Mouse (Mus musculus) kidney, adult 18-20 months (tissue): Measurements from ENCODE around the gene Nol8.

Source experiments
- DNase-seq: peaks from one replicate; pipeline ENCODE4 v3.0.0; 2021

The Nol8 gene

DNA sequence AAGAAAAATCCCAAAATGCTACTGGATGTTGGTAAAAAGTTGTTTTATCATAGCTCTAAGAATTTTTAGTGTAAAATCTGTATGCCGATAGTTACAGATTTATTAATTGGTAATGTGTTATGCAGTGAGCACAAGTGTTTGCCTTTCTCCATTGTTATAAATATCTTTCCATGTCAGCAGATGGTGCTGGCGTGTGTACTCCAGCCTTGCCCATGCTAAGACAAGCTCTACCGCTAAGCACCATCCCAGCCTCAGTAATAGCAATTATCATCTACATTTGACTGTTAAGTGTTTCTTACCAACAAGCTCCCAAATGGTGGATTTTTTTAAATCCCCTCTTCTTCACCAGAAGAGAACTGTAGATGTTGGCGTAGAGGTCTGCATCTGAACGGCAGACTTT is 38.2 kb downstream of the Nol8 start:
- DNase-seq, result no peak

DNA sequence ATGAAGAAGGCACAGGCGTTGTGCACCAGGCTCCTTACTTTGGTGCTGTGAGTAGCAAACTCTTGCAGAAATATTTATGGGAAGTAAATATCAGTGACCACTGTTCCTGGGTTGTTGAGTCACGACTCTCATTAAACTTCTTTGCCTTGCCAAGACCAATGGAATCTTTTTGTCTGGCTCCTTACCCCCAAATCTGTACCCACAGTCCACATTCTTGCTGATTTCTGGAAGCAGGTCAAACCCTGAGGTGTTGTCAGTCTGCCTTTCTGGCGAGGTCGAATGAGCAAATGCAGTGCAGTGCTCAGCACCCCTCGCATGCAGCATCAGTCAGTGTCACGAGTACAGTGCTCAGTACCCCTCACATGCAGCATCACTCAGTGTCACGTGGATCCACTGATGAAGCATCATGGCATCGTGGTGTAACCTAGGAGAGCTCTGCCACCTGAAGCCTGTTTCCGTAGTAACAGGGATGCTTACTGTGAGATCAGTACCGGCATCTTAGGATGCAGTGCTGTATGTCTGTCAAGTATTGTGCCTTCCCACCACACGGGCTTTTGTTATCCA is 50.4 kb downstream of the Nol8 start:
- DNase-seq, result no peak

DNA sequence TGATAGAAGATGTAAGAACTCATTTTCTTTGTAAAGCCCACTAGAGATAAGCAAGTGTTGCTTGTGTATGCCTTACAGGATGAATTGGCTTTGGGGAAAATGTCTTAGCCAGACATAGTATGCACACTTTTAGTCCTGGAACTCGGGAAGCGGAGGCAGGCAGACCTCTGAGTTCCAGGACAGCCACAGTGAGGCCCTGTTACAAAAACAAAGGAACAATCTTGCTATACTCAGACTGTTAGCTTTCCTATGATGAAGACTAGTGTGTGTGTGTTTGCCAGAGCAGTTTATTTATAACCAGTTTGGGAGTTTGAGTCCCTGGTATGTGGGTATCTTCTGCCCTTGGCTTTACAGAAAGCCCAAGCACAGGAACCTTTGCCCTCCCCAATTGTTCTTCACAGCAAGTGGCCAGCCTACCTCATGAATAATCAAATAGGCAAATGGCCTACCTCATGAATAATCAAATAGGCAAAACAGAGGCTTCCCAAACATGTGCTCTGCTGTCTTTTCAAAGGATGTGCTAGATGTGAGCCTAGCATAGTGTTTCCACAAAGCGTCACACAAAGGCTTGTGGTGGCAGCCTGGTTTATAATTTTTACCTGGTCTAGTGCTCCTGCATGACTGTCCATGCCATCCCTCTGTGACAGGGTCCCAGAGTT is 53.3 kb downstream of the Nol8 start:
- no peak for DNase-seq

DNA sequence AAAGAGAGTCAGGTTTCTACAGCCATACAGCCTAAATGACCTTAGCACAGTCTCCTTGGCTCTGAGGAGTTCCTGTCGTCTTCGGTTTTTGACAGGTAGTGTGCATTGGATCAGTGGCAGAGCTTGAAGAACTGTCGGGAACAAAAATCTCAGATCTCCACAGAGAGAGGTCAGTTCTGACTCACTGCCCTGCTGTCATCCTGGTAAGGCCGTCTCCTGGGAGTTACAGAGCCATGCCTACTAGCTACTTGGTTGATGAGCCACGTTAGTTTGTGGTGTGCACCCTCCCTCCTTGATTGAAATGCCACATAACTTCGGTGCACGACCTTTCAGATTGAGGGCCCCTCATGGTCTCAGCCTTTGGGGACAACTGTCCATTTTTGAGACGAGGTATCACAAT is 55.4 kb downstream of the Nol8 start:
- no peak for DNase-seq

DNA sequence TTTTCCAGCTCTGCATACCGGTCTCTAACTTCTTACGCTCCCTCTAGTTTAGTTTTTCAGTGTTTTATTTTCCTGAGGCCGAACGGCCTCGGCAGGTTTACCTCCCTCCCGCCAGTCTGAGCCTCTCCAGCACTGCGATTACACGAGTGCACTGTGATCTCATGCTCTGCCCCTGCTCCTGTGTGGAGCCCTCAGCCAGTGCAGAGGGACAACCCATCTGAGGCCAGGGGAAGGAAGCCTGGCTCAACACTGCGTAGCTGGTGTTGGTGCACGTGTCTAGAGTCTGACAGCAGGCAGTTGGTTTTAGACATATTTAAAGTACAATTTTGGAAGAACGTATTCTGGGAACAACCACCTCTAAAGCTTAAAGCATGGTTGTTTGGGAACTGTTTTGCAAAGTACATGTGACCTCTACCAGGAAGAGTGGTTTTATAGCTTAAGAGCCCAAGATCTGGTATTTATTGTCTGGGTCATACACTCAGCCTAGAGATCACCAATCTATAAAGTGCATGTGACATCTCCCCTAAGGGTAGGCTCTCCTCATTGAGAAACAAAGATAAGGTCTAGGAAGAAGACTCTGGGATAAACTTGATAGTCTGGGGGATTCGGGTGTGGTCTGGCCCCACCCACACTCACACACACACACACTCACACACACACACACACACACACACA is 59.3 kb downstream of the Nol8 start:
- DNase-seq, result no peak

DNA sequence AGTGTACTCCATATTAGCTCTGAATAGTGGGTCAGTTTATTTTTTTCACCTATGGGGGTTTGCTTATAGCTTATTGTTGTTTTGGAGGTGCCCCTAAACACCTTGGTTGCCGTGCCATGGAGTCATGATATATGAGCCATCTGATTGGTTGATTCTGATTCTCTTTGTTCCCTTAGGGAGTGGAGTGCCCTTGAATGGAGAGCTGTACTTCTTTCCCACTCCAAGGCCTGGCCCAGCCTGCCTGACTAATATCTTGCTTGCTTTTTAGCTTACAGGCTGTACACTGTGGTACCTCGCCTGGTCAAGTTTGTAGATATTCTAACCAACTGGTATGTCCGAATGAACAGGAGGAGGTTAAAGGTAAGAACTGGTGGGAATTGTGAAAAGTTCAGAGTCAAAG is 66.4 kb downstream of the Nol8 start:
- DNase-seq, result no peak
